Mouse (Mus musculus) erythroblast, embryonic 14.5 days (primary cell): ENCODE data around the gene Slc25a41.

Experiments
- GATA1 ChIP-seq: IDR thresholded peaks from 2 replicates; pipeline ENCODE4 v1.6.1; 2012; ENCODE audit warnings: low read length, inconsistent platforms, mixed read lengths
- TAL1 ChIP-seq: IDR thresholded peaks from 3 replicates; pipeline ENCODE4 v1.6.1; 2012; ENCODE audit warnings: low read length, inconsistent platforms, mixed read lengths

GRCm38 (mm10) chr17:57030931-57031660 lies 10.4 kb downstream of the Slc25a41 start, which contains the start of gene Khsrp:
- TF ChIP-seq GATA1 (no peak), TAL1 (no peak)
